Mouse (Mus musculus) thymus, postnatal 0 days (tissue): ENCODE results near the gene Cpm. TPM values are rescaled to one million over a fixed set of nuclear protein-coding genes. Genes with fewer than 3 reads are reported as not detected.

Source experiments
- DNase-seq: peaks from one replicate; pipeline ENCODE4 v3.0.0-alpha.2; 2015; ENCODE audit warnings: low spot score
- polyA plus RNA-seq: library from polyadenylated mRNA; unstranded; fragments of >200 nt; fragmentation: Nextera tagmentation; extraction: Ambion mirVana; gene quantifications from 2 replicates; pipeline ENCODE4 v1.2.1, GENCODE M21; 2015

Gene Cpm
- polyA plus RNA-seq, 1 experiment from 2014 or later, result 3.5 TPM

DNA sequence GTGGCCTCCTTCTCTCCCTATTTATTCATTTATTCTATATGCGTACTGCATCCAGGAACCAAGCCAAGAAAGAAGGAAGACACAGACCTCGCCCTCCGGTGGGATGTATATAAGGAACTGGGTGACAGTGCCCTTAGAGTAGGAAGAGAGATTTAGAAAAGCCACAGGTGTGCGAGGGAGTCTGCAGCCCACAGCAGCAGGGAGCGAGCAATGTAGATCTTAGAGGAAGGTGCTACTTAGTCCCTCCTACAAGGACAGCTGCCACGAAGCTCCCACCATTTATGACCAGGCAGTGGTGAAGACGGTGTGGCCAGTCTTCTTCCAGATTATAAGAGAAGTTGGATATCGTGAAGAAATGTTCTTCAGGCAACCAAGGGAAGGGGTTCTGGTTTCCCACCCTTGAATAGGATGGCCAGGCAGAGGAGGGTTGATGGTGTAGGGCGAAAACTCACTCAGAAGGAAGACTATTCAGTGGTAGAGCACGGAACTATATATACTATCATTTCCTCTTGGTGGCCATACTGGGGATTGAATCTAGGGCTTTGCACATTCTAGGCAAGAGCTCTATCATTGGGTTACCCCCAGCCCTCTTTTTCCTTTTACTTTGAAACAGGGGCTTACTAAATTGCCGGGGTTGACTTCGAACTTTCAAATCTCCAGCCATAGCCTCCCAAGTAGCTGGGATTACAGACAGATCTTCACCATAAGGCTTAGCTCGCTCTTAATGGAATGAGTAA lies 42.8 kb downstream of the Cpm start:
- no peak for DNase-seq

DNA sequence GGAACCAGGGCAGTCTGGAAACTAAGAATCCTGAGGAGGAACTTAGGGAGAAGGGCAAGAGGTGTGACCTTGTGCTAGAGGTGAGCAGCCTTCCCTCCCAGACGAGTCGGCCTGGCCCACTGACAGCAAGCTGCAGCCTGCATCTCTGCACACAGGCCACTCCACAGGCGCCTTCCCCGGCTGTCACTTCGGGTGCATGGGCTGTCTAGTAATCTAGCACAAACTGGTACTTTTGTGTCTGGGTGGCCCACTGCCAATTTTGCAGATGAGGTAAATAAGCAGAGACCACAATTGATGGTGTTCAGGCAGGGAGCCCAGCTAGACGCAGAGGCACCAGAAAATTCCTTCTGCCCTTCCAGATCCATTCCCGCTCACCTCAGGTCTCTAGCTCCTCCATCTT lies 43.4 kb downstream of the Cpm start:
- DNase-seq, result no peak

DNA sequence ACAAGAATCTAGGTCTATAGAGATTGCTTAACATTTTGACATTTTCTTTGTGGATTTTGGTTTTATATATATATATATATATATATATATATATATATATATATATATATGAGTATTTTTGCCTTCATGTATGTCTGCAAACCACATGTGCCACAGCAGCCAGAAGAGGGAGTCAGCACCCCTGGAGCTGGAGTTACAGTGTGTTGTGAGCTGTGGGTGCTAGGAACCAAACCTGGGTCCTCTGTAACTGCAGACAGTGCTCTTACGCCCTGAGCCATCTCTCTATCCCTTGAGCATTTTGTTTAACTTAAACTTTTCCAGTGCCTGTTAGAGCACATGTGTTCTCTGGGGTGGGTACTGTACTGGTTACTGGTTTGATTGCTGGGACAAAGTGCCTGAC lies 44.6 kb downstream of the Cpm start:
- no peak for DNase-seq

DNA sequence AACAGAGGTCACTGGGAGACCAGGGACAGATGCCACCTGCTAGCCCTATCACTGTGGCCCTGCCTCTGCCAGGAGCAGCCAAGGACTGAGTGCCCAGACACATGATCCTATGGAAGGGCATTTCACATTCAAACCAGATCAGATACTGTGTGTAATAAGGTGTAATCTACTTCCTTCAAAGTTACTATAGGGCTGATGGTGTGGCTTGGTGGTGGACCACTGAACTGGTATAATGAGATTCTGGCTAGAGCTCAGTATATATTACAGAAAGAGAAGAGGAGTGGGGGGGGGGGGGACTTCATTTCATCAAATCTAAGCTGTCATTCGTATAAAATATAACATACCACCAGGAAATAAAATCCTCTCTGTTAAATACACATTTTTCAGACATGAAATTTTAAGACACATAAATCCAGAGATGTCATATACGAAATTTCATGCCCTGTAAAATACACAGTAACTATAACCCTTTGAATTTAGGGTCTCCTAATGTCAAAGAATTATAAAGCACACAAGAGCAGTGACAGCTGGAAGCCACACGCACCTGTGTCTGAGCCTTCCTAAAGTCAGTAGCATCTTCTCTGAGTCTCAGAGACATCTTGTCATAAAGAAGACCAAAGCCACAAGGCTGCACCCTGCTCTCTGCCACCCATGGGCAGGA lies 45.2 kb downstream of the Cpm start:
- DNase-seq, result no peak

DNA sequence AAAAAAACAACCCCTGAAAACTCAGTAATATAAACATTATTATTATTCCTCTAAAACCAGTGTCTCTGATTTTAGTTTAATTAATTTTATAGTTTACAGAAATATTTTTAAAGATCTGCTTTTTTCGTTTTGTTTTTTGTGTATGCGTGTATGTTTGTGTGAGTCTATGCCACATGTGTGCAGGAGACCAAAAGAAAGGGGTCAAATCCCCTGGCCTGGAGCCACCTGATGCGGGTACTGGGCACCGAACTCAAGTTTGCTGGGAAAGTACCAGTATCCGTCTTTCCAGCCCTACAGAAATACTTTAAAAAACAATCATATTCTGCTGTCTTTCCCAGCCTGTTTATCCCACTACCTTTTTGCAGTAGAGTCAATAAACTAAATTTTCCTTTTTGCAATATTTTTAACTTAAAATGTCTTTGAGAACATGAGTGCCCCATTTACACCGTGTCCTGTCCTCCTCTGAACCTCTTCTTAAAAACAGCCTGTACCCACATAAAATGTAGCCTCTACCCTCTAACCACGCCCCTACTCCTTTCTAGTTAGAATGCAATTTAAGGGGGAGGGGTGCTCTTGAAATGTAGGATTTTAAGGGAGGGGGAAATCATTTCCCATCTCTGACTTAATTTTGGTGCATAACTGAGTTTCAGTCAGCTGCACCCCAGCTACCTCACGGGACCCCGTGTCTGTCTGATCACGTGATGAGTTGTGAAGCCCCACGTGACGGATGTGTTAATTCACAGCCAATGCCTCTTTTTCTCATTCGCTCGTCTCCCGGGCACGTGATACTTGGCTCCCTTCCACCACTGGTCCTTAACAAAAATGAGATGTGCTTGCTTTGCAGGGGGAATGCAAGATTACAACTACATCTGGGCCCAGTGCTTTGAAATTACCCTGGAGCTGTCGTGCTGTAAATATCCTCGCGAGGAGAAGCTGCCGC lies 46.1 kb downstream of the Cpm start:
- DNase-seq, result peak; percentile 91

DNA sequence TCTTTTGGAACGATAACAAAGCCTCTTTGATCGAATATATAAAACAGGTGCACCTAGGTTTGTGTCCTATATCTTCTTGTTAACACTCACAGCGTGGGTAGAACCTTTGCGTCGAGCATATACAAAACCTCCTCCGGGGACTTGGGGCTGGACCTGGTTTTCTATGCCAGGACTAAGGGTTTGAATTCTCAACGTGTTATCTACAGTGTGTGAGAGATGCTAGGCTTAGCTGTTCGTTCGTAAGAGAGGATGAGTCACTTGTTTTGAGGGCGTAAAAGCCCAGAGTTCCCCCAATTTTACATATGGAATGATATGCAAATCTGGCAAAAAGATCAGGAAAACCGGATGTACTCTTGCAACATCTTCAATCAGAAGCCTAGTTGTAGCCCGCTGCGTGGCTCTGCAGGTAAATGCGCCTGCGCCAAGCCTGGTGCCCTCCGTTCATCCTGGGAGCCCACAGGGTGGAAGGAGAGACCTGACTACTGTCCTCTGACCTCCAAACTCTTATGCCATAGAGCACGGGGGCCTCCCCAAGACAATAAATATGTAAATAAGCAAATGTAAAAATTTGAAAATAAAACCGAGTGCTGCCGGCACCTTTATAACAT lies 46.8 kb downstream of the Cpm start:
- no peak for DNase-seq

DNA sequence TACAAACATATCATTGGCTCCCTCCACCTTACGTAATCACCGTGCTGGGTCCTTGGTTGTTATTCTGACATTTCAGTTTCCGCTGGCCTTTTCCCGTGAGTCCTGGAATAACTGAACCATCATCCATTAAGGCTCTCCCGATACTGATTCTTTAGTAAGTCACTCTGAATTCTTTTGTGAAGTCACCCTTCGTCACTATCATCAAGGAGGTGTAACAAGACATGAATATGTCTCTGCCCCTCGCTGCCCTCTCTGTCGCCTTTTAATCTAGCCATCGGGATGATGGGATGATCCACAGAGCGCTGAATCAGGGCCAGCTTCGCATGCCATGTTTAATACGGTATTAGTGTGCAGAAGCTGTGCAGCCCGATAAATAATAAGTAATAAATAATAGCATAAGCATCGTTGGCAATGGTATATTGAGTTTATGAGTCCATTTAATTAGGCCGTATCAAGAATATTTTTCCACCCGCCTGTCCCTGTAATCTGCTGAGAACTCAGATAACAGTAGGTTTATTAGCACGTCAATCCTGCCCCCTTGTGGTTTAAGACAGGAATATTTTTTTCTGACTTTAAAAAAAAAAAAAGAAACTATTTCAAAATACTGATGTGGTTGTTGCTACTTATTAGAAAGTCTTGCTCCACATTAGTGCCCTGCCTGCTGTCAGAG lies 47.5 kb downstream of the Cpm start:
- peak; percentile 51 for DNase-seq

DNA sequence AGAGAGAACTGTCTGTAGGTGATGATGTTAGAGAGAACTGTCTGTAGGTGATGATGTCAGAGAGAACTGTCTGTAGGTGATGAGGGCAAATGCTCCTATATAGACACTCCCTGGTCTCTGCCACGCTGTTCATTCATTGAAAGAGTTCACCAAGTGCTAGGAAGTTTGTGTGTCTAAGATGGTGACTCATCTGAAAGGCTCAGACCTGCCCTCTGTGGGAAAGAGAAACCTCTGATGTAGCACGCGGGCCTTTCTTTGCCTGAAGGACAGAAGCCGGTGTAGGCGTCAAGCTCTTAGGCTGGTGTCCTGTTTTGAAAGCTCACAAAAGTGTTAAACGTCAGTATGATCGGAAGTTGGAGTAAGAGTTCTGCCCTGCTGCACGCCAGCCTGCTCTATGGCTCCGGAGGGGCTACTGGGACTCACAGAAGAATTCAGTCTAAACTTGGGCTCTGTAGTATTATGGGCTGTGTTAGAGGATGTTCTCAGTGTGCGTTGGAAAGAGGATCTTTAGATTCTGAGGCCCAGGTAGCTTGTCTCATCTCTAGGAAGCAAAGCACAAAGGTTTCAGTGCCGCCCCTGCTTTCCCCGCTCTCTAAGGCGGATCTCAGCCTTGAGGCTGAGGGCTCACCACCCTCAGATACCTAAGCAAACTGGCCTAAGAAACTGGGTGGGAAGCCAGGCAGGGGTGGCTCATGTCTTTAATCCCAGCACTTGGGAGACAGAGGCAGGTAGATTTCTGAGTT lies 48.4 kb downstream of the Cpm start:
- no peak for DNase-seq

DNA sequence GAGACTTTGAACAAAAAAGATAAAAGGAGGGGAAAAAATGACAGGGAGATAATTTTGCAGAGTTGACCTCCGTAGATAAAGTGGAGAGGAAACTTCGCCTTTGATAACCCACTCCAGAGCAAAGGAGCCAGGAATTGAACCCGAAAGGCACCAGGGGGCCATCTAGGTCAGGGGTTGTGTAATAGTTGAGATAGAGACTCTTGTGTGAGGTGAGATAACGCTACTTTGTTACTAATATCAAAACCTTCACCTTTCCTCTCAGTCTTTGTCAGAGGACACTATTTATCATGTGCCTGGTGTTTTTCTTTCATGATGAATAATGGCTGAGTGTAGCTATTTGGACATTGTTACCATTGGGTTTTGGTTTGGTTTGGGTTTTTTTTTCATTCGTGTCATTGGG lies 49.1 kb downstream of the Cpm start:
- DNase-seq, result no peak

DNA sequence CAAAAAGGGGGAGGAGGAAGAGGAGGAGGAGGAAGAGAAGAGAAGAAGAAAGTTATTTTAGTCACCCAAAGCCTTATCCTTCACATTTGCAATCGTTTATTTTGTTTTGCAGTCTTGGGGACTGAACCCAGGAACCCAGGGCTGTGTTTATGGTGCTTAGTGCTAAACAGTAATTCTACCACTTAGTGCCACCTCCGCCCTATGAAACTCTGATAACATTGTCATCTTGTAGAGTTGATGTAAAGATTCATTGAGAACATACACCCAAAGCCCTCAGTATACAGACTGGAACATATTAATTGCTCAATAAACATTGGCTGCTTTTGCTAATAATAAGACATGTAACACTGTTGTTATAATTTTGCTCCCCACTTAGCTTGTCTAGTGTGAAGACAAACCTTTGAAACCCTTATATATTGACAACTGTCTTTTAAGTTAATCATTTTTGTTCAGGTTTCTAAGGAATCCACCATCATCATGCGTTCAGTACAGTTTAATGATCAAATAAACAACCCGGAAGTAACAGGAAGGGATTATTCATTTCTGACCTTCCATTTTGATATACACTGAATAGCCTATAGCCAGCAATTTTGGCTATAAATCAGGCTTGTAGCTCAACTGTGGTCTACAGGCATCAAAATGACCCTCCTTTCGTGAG lies 49.9 kb downstream of the Cpm start:
- DNase-seq, result no peak

DNA sequence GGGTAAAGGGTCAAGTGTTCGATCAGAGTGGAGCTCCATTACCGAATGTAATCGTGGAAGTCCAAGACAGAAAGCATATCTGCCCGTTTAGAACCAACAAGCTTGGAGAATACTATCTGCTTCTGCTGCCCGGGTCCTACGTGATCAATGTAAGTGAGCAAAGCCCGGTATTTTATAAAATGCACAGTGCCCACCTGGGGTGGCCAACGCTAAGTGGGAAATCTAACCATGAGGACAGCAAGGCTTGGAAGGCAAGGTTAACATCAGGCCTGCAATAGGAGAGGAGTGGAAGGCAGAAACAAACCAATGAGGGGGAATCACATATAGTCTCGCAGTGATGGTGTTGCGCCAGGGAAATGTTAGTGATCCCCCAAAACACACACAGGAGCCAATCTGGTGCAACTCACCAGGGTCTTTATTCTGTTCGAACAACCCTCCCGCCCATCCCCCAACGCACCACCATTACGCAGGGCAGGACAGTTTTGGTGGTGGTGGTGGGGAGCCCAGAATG lies 50.7 kb downstream of the Cpm start:
- no peak for DNase-seq

DNA sequence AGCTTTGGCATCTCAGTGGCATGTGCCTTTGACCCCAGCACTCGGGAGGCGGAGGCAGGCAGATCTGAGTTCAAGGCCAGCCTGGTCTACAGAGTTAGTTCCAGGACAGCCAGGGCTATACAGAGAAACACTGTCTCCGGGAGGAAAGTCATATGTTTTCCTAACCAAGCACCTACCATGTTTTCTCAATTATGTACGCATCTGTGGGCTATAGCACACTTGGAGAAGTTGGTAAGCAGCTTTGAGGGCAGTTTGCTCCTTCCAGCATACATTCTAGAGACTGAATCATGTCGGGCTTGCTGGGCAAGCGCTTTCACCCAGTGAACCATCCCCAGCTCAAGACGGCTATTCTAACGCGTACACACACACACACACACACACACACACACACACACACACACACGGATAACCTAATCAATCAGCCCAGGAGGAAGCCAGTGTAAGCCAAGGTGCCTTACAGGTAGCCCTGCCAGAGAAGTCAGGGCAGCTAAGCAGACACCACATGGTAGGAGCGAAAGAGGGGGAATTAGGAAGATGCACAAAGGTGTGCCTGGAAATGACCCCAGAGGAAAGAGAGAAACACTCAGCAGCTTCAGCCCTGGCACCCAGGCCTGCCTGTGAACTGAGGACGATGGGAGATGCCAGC lies 51.7 kb downstream of the Cpm start:
- no peak for DNase-seq

DNA sequence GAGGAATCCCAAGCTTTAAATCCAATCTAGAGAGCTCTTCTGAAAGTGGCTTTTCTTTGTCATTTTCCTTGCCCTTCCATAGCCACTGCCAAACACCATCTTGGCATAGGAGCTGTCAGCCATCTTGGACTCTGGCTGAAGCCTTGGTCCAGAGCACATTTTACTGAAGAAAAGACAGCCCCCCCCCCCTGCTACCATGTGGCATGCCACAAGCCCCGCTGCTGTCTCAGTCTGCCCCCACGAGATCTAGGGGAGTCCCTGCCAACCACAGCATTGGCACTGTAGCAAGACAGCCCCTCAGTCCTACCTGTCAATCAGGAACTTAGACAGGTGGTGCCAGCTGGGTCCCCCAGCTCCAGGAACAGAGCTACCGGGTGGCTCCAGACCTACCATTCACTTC lies 52.2 kb downstream of the Cpm start:
- no peak for DNase-seq

DNA sequence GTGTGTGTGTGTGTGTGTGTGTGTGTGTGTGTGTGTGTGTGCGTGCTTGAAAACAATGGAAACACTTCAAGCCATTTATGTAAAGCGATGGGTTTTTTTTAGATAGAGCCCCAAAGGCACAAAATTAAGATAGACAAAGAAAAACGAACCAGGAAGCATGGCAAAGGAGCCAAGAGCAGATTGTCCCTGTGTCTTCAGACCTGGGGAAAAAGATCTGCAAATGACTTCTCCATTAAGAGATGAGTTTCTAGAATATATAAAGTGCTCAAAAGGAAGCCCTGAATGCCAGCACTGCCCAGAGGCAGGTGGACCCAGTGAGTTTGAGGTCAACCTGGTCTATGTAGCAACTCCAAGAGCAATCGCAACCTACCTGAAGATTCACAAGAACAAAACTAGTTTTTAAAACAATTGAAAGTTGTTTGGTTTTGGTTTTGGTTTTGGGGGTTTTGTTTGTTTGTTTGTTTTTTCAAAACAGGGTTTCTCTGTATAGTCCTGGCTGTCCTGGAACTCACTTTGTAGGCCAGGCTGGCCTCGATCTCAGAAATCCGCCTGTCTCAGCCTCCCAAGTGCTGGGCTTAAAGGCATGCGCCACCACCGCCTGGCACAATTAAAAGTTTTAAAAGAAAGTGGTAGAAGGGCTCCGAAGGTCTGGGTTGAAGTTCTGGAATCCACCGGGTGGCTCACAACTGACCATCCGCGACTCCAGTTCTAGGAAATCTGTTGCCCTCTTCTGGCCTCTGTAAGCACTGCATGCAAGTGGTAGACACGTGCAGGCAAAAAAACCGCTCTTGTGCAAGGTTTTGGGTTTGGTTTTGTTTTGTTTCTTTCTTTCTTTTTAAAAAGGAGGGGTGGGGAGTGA lies 52.9 kb downstream of the Cpm start:
- no peak for DNase-seq

DNA sequence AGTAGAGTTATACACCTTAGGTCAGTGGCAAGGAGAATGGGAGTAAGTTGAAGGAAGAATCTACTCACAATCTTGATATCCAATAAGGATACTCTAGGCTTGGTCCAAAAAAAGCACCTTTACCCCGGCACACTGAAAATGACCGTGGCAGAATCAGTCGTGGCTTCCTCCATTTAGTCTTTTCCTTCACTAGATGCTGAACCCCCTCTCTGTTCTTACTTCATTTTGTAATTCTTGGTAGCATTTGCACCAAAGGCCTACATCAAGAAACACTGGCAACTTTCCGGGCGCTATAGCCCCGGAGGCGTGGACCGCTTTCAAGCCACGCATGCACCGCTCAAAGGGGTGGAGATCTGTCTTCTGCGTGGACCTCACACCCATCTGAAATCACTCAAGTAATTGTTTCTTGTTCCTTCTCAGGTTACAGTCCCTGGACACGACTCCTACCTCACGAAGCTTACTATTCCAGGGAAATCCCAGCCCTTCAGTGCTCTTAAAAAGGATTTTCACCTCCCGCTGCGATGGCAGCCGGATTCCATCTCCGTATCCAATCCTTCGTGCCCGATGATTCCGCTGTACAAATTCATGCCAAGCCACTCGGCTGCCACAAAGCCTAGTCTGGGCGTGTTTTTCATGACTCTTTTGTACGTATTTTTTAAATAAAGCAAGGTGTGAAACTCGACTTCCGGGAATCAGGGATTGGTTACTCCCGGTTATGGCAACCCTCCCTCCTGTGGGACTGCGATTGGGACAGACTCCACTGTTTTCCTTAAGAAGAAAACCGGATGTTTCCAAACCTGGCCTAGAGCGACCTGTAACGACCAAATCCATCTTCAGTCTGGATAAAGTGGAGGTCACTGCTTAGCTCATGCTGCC lies 53.8 kb downstream of the Cpm start:
- DNase-seq, result no peak

DNA sequence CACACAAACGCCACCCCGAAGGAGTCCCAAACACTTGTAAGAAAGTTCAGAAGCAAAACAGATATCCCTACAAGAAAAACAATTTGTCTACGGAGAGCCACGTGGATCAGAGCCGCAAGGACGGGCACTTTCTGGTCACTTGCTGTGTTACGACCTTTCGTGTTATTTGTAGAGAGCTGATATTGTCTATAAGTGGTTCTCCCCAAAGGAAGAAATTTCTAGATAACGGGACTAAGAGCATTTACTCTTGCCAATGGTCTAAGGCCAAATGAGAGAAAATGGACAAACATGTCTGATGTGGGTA lies 54.4 kb downstream of the Cpm start:
- DNase-seq, result no peak
